Mouse (Mus musculus): ENCODE measurements around the gene Ttf2. TPM values are rescaled to one million over a fixed set of nuclear protein-coding genes. Genes with fewer than 3 reads are reported as not detected.
A peak's percentile ranks its signal among the peaks of the same experiment; 100 is the strongest.

Gene Ttf2
- total and polyA plus RNA-seq, 3 experiments: 1.6 to 2.0 (median 1.8) TPM

GRCm38 (mm10) chr3:100920611-100921140 is 48.8 kb downstream of the Ttf2 start:
- 80% methylated on average over 9 of the region's 9 CpGs for WGBS
- no peaks in the 10 kb centered on the region for H3K79me2 ChIP-seq (replicated peaks; ENCODE audit: control insufficient read depth, insufficient read depth, low read length)
- intact Hi-C loops (cut with DNase I): loop anchor here (10.0 kb wide), 2 partner anchors 436 to 756 kb away; partner anchors contain the start of genes Gdap2, Tent5c and Wdr3
- no peak overlapping the region for H3K9ac ChIP-seq (ENCODE audit: low read depth, low read length)
- H3K4me3 ChIP-seq: no peak overlapping the region
- TF ChIP-seq CTCF (IDR thresholded peaks at IDR 0.05) (no peak), POLR2A (IDR thresholded peaks at IDR 0.05; ENCODE audit: insufficient read depth, low read depth, low read length) (no peak), EP300 (IDR thresholded peaks at IDR 0.05; ENCODE audit: insufficient read depth, low read depth, low read length) (no peak)
- peaks cover 5% of the 10 kb centered on the region for H3K4me1 ChIP-seq (ENCODE audit: control insufficient read depth, insufficient read depth, low read length)
- DNase-seq: no peak
- no peaks in the 10 kb centered on the region for H3K27me3 ChIP-seq (ENCODE audit: control insufficient read depth, insufficient read depth, low read length)
- H3K27ac ChIP-seq: no peak overlapping the region
- H3K36me3 ChIP-seq (ENCODE audit: control insufficient read depth, insufficient read depth, low read length): no peaks in the 10 kb centered on the region

- Histone ChIP-seq H3K27me3 (ENCODE audit: control insufficient read depth, insufficient read depth, low read length) (no peaks in the 10 kb centered on the region), H3K4me1 (ENCODE audit: control insufficient read depth, insufficient read depth, low read length) (peaks cover 1% of the 10 kb centered on the region; the same call in 1 of the 2 replicates), H3K27ac (no peak overlapping the region), H3K9ac (ENCODE audit: low read depth, low read length) (no peak overlapping the region), H3K79me2 (replicated peaks; ENCODE audit: control insufficient read depth, insufficient read depth, low read length) (no peaks in the 10 kb centered on the region), H3K4me3 (no peak overlapping the region), H3K36me3 (ENCODE audit: control insufficient read depth, insufficient read depth, low read length) (no peaks in the 10 kb centered on the region)
- WGBS: 11% methylated on average over 7 of the region's 7 CpGs
- TF ChIP-seq CTCF (IDR thresholded peaks at IDR 0.05) (peak; percentile 85), EP300 (IDR thresholded peaks at IDR 0.05; ENCODE audit: insufficient read depth, low read depth, low read length) (no peak), POLR2A (IDR thresholded peaks at IDR 0.05; ENCODE audit: insufficient read depth, low read depth, low read length) (no peak)
- intact Hi-C loops (cut with DNase I): loop anchor here (5.0 kb wide), 1 partner anchor 380 kb away; no protein-coding TSS in a partner anchor
- DNase-seq: no peak
Measured at GRCm38 (mm10) chr3:100916844-100917243, 52.6 kb downstream of the Ttf2 start.

GRCm38 (mm10) chr3:100911498-100912213 is 57.8 kb downstream of the Ttf2 start:
- no peak overlapping the region for H3K27ac ChIP-seq
- no peaks in the 10 kb centered on the region for H3K79me2 ChIP-seq (replicated peaks; ENCODE audit: control insufficient read depth, insufficient read depth, low read length)
- TF ChIP-seq POLR2A (IDR thresholded peaks at IDR 0.05; ENCODE audit: insufficient read depth, low read depth, low read length): no peak
- TF ChIP-seq EP300 (IDR thresholded peaks at IDR 0.05; ENCODE audit: insufficient read depth, low read depth, low read length): no peak
- TF ChIP-seq CTCF (IDR thresholded peaks at IDR 0.05): no peak
- intact Hi-C loops (cut with DNase I): no loop called here
- no peaks in the 10 kb centered on the region for H3K27me3 ChIP-seq (ENCODE audit: control insufficient read depth, insufficient read depth, low read length)
- H3K9ac ChIP-seq (ENCODE audit: low read depth, low read length): no peak overlapping the region
- H3K4me1 ChIP-seq (ENCODE audit: control insufficient read depth, insufficient read depth, low read length): no peaks in the 10 kb centered on the region
- no peak overlapping the region for H3K4me3 ChIP-seq
- H3K36me3 ChIP-seq (ENCODE audit: control insufficient read depth, insufficient read depth, low read length): no peaks in the 10 kb centered on the region
- 64% methylated on average over 7 of the region's 7 CpGs for WGBS
- DNase-seq: no peak

GRCm38 (mm10) chr3:100911026-100911425 is 58.4 kb downstream of the Ttf2 start:
- no peaks in the 10 kb centered on the region for H3K36me3 ChIP-seq (ENCODE audit: control insufficient read depth, insufficient read depth, low read length)

GRCm38 (mm10) chr3:100910621-100911020 is 58.8 kb downstream of the Ttf2 start:
- no peaks in the 10 kb centered on the region for H3K27me3 ChIP-seq (ENCODE audit: control insufficient read depth, insufficient read depth, low read length)
- no peak overlapping the region for H3K4me3 ChIP-seq
- DNase-seq: no peak
- intact Hi-C loops (cut with DNase I): no loop called here
- no peaks in the 10 kb centered on the region for H3K36me3 ChIP-seq (ENCODE audit: control insufficient read depth, insufficient read depth, low read length)
- H3K27ac ChIP-seq: no peak overlapping the region
- WGBS: 57% methylated on average over 5 of the region's 5 CpGs
- no peaks in the 10 kb centered on the region for H3K4me1 ChIP-seq (ENCODE audit: control insufficient read depth, insufficient read depth, low read length)
- no peaks in the 10 kb centered on the region for H3K79me2 ChIP-seq (replicated peaks; ENCODE audit: control insufficient read depth, insufficient read depth, low read length)
- H3K9ac ChIP-seq (ENCODE audit: low read depth, low read length): no peak overlapping the region
- TF ChIP-seq EP300 (IDR thresholded peaks at IDR 0.05; ENCODE audit: insufficient read depth, low read depth, low read length) (no peak), POLR2A (IDR thresholded peaks at IDR 0.05; ENCODE audit: insufficient read depth, low read depth, low read length) (no peak), CTCF (IDR thresholded peaks at IDR 0.05) (no peak)

More at GRCm38 (mm10) chr3:100911026-100911425, 58.4 kb downstream of the Ttf2 start:
- no peaks in the 10 kb centered on the region for H3K27me3 ChIP-seq (ENCODE audit: control insufficient read depth, insufficient read depth, low read length)
- DNase-seq: no peak
- 75% methylated on average over 9 of the region's 9 CpGs for WGBS
- H3K79me2 ChIP-seq (replicated peaks; ENCODE audit: control insufficient read depth, insufficient read depth, low read length): no peaks in the 10 kb centered on the region
- TF ChIP-seq POLR2A (IDR thresholded peaks at IDR 0.05; ENCODE audit: insufficient read depth, low read depth, low read length): no peak
- no peak for TF ChIP-seq EP300 (IDR thresholded peaks at IDR 0.05; ENCODE audit: insufficient read depth, low read depth, low read length)
- no peak for TF ChIP-seq CTCF (IDR thresholded peaks at IDR 0.05)
- no peak overlapping the region for H3K4me3 ChIP-seq
- intact Hi-C loops (cut with DNase I): no loop called here
- no peaks in the 10 kb centered on the region for H3K4me1 ChIP-seq (ENCODE audit: control insufficient read depth, insufficient read depth, low read length)
- no peak overlapping the region for H3K27ac ChIP-seq
- no peak overlapping the region for H3K9ac ChIP-seq (ENCODE audit: low read depth, low read length)

- WGBS: 20% methylated on average over 6 of the region's 6 CpGs
- Histone ChIP-seq H3K27ac (no peak overlapping the region), H3K4me1 (ENCODE audit: control insufficient read depth, insufficient read depth, low read length) (no peaks in the 10 kb centered on the region), H3K27me3 (ENCODE audit: control insufficient read depth, insufficient read depth, low read length) (no peaks in the 10 kb centered on the region), H3K36me3 (ENCODE audit: control insufficient read depth, insufficient read depth, low read length) (no peaks in the 10 kb centered on the region), H3K4me3 (no peak overlapping the region), H3K79me2 (replicated peaks; ENCODE audit: control insufficient read depth, insufficient read depth, low read length) (no peaks in the 10 kb centered on the region), H3K9ac (ENCODE audit: low read depth, low read length) (no peak overlapping the region)
- no peak for TF ChIP-seq POLR2A (IDR thresholded peaks at IDR 0.05; ENCODE audit: insufficient read depth, low read depth, low read length)
- TF ChIP-seq EP300 (IDR thresholded peaks at IDR 0.05; ENCODE audit: insufficient read depth, low read depth, low read length): no peak
- TF ChIP-seq CTCF (IDR thresholded peaks at IDR 0.05): no peak
- no peak for DNase-seq
- intact Hi-C loops (cut with DNase I): loop anchor here (2.0 kb wide), 1 partner anchor 140 kb away; no protein-coding TSS in a partner anchor
Measured at GRCm38 (mm10) chr3:100908594-100908993, 60.9 kb downstream of the Ttf2 start.

All from heart, adult 2 months (tissue).